Mouse (Mus musculus) megakaryocyte, embryonic 14.5 days (primary cell): ENCODE results near the gene Sptbn4. TPM values are rescaled to one million over a fixed set of nuclear protein-coding genes. Genes with fewer than 3 reads are reported as not detected.
A peak's percentile ranks its signal among the peaks of the same experiment; 100 is the strongest.

ENCODE experiments used
- H3K27me3 ChIP-seq: replicated peaks from 2 replicates; pipeline ENCODE3; 2012; ENCODE audit warnings: inconsistent platforms
- H3K36me3 ChIP-seq: replicated peaks from 2 replicates; pipeline ENCODE3; 2012; ENCODE audit warnings: low read length, inconsistent platforms, mixed read lengths
- H3K4me1 ChIP-seq: 2 replicates; pipeline ENCODE4 v1.6.1; 2012; ENCODE audit warnings: inconsistent platforms
- H3K4me3 ChIP-seq: replicated peaks from 2 replicates; pipeline ENCODE3; 2012; ENCODE audit warnings: moderate library complexity, mild to moderate bottlenecking, inconsistent platforms
- H3K9me3 ChIP-seq: 2 replicates; pipeline ENCODE4 v1.6.1; 2012; ENCODE audit warnings: inconsistent platforms
- FLI1 ChIP-seq: IDR thresholded peaks from 2 replicates; pipeline ENCODE4 v1.6.1; 2012; ENCODE audit warnings: low read length, inconsistent platforms, mixed read lengths
- GATA1 ChIP-seq: IDR thresholded peaks from 3 replicates; pipeline ENCODE4 v1.6.1; 2012; ENCODE audit warnings: mixed read lengths, low read length, inconsistent platforms, borderline replicate concordance
- polyA plus RNA-seq: library from polyadenylated mRNA; stranded (reverse); fragments of >175 nt; gene quantifications from 2 replicates; pipeline ENCODE4 v1.2.3, GENCODE M21; 2012; ENCODE audit warnings: low replicate concordance; ENCODE audit not compliant: insufficient read depth

The Sptbn4 gene
- polyA plus RNA-seq, 1 experiment: 0.27 TPM

- Histone ChIP-seq H3K27me3 (peaks cover 45% of the 10 kb centered on the region), H3K4me3 (peak overlapping the region; percentile 87), H3K9me3 (peaks cover 13% of the 10 kb centered on the region), H3K4me1 (peaks cover 23% of the 10 kb centered on the region), H3K36me3 (no peaks in the 10 kb centered on the region)
- TF ChIP-seq GATA1 (no peak), FLI1 (no peak)
These were observed 138.5 kb downstream of the Sptbn4 start for GRCm38 (mm10) chr7:27308821-27309549.

- Histone ChIP-seq H3K4me3 (no peak overlapping the region), H3K9me3 (no peaks in the 10 kb centered on the region), H3K4me1 (peaks cover 23% of the 10 kb centered on the region), H3K36me3 (no peaks in the 10 kb centered on the region), H3K27me3 (peaks cover 48% of the 10 kb centered on the region)
- no peak for TF ChIP-seq GATA1
- no peak for TF ChIP-seq FLI1
These were observed 139.9 kb downstream of the Sptbn4 start for GRCm38 (mm10) chr7:27307551-27307950.

Other genes with a start within 250 kb of the Sptbn4 start
- gene Itpkc, start 219.0 kb downstream of the Sptbn4 start, polyA plus RNA-seq: 1.0 and 3.0 TPM in 2 replicates
- gene Coq8b, start 214.7 kb downstream of the Sptbn4 start, polyA plus RNA-seq: 45.5 and 46.3 TPM in 2 replicates
- gene Numbl, start 189.3 kb downstream of the Sptbn4 start, polyA plus RNA-seq: 2.0 and 2.4 TPM in 2 replicates
- gene Ltbp4, start 110.0 kb downstream of the Sptbn4 start, polyA plus RNA-seq: 0.28 TPM in 1 of 2 replicates, not detected in the other
- gene Shkbp1, start 91.7 kb downstream of the Sptbn4 start, polyA plus RNA-seq: 214 and 344 TPM in 2 replicates
- gene Gm20479, start 90.3 kb downstream of the Sptbn4 start, polyA plus RNA-seq: 1.4 and 7.6 TPM in 2 replicates
- gene Blvrb, start 292 bp upstream of the Sptbn4 start, polyA plus RNA-seq: 330 and 332 TPM in 2 replicates
- gene Sertad3, start 26.1 kb upstream of the Sptbn4 start, polyA plus RNA-seq: 28.2 and 88.9 TPM in 2 replicates
- gene Sertad1, start 39.2 kb upstream of the Sptbn4 start, polyA plus RNA-seq: 159 and 273 TPM in 2 replicates
- gene Prx, start 51.6 kb upstream of the Sptbn4 start, polyA plus RNA-seq: 1.7 and 1.8 TPM in 2 replicates
- 1.6 and 2.1 TPM in 2 replicates for gene Hipk4, start 75.6 kb upstream of the Sptbn4 start, polyA plus RNA-seq
- 66.2 and 97.1 TPM in 2 replicates for gene Pld3, start 105.5 kb upstream of the Sptbn4 start, polyA plus RNA-seq
- gene 2310022A10Rik, start 105.5 kb upstream of the Sptbn4 start, polyA plus RNA-seq: 19.6 and 32.1 TPM in 2 replicates
- gene Akt2, start 143.9 kb upstream of the Sptbn4 start, polyA plus RNA-seq: 72.3 and 86.4 TPM in 2 replicates
- gene Ttc9b, start 206.2 kb upstream of the Sptbn4 start, polyA plus RNA-seq: not detected in 2 replicates
- 22.4 and 38.4 TPM in 2 replicates for gene Map3k10, start 226.9 kb upstream of the Sptbn4 start, polyA plus RNA-seq
- 0.03 TPM in 1 of 2 replicates, not detected in the other for gene Zfp607b, start 241.7 kb upstream of the Sptbn4 start, polyA plus RNA-seq